Mouse (Mus musculus): ENCODE results near the gene Gm9945.

Gene Gm9945

GRCm38 (mm10) chr11:53525461-53525860 lies 45.5 kb downstream of the Gm9945 start:
- DNase-seq, result no peak

- DNase-seq, result no peak
Observed at GRCm38 (mm10) chr11:53528397-53529252, 48.7 kb downstream of the Gm9945 start.

GRCm38 (mm10) chr11:53529253-53529557 lies 49.2 kb downstream of the Gm9945 start:
- DNase-seq, result peak; percentile 92

- no peak for DNase-seq
Observed at GRCm38 (mm10) chr11:53530001-53530400, 50.0 kb downstream of the Gm9945 start.
